Mouse (Mus musculus) v-Abl transformed pro-B cells (cell line): ENCODE results near the gene Cyp46a1.

ENCODE experiments used
- in situ Hi-C, 2 experiments: fragments of 400-800 bp; cut with MboI; formaldehyde crosslinking; loops; one replicate each; pipeline ENCODE4 v1.15.1; 2025; ENCODE audit not compliant: unreplicated experiment in 2 of 2

Cyp46a1 gene

DNA sequence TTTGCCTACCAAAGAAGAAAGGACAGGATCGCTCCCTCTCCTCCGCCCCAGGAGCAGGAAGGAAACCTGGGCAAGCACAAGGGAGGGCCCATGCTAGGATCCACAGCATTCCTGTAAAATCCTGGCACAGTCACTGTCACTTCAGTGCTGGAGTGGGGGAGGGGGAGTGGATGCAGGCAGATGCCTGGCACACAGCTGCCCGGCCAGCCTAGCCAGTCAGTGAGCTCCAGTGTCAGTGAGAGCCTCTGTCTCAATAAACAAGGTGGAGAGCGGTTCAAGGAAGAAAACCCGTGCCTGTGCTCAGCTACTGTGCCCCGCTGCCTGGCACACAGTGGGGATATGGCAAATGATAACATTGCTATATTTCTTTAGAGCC is 61.1 kb downstream of the Cyp46a1 start:
- in situ Hi-C loops = no loop called here

DNA sequence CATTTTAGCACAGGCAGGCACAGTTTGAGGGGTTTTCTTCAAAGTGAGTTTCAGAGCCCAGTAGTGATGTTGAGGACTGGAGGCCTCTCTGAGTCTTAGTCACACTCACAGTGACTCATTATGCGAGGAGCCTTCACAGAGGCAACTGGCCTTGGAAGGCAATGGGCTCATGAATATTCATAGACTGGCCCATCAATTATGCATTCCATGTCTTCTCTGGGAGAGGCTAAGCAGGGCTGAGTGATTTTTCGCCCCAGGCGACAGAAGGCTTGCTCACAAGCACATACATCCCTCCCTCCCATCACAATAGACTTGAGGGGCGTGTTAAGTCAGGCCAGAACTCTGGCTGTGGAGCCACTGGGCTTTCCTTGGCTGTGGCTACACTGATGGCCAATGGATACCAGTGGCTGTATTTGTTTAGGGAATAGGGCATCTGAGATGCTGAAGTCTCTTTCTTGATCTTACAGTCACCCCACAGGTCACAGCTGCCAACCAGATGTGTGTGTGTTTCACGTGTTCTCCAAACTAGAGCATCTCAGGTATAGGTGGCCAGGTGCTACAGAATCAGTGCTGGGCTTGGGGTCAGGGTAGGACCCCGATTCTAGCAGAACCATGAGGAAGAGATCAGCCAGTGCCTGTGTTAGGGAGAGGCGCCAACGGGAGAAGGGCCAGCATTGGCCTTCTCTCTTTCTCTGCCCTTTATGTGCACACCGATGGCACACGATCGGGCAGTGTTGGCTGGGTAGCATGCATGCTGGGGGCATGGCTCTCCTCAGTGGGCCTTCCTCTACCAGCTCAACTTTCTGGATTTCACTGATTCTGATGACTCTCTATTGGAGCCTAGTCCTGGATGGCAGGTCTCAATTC is 62.1 kb downstream of the Cyp46a1 start:
- in situ Hi-C loops = no loop called here

DNA sequence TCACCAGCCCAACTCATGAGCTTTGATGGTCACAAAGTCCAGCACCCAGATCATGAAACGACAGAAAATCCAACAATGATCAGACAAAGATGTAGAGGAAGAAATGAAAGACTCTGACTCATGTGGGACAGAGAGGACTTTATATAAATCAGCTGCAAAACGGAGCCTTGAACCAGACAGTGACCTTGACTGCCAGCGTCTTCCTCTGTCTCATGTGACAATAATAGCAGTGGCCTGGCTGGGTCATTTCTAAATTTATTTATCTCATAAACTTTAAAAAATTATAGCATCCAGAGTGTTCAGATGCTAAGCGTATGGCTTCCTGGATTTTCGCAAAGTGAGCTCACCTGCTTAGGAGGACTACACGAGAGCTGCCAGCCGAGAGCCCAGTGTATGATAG is 64.5 kb downstream of the Cyp46a1 start:
- in situ Hi-C loops = no loop called here

DNA sequence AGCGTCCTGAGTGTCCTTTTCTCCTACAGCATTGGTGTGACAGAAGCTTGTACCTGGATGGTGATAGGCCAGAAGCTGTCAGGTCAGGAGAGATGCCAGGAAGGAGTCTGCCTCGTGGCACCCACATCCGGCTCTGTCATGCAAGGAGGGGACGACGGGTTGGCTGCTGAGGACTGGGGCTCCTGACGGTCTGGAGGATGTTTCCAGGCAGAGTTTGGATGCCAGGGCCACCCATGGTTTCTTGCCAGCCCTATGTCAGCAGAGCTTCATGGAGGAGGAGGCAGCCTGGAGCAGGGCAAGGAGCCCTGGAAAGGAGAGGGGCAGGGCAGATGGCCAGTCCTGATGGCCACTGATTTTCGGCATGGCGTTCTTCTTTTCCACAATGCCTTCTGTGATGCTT is 65.0 kb downstream of the Cyp46a1 start:
- in situ Hi-C loops = no loop called here

DNA sequence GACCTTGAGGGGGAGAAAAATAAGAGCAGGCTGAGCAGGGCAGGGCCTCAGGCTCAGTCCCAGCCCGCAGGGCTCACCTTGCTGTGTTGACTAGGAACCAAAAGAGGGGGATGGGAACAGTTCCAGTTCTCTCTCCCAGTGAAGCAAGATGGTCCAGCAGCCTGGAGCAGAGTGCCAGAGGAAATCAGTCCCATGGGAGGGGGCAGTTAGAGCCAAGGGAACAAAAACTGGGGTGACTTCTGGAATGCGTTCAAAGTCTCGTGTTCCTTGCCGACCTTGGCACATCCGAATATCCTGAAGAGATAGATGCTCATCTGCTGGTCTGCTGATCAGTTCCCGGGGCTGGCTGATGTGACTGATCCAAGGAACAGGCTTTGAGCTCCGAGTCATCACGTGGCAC is 66.8 kb downstream of the Cyp46a1 start:
- in situ Hi-C loops = no loop called here

DNA sequence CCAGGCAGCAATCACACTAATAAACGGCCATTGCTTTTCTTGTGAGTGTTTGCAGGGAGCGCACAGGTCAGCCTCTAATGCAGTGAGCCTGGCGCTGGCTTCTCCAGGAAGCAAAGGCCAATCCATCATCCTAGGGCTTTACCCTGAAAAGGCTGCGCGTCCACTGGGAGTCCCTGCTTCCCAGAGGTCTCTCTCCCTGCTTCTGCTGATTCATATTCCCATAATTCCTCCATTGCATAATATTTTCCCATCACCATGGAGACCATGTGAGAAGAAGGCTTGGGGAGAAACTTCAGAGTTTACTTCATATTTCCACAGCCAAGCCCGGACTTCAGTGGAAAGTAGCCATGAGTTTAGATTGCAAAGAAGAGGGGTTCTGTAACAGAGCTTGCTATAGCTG is 69.8 kb downstream of the Cyp46a1 start:
- in situ Hi-C loops = no loop called here

DNA sequence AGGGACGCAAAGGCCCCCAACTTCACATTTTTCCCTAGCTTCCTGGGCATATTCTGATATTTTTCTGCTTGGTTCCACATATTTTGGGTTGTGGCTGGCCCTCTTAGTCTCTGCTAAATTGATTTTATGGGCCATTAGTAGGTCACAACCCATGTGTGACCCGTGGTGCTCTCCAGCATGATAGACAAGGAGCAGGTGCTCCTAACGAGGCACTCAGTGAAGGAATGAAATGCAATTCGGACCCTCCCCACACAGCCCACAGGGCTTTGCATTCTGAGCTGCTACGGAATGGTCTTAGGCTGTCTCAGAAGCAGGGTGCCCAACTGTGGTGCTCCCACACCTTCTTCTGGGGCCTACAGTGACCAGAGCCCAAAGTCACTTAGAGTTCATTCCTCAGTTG is 74.9 kb downstream of the Cyp46a1 start:
- in situ Hi-C loops = no loop called here

DNA sequence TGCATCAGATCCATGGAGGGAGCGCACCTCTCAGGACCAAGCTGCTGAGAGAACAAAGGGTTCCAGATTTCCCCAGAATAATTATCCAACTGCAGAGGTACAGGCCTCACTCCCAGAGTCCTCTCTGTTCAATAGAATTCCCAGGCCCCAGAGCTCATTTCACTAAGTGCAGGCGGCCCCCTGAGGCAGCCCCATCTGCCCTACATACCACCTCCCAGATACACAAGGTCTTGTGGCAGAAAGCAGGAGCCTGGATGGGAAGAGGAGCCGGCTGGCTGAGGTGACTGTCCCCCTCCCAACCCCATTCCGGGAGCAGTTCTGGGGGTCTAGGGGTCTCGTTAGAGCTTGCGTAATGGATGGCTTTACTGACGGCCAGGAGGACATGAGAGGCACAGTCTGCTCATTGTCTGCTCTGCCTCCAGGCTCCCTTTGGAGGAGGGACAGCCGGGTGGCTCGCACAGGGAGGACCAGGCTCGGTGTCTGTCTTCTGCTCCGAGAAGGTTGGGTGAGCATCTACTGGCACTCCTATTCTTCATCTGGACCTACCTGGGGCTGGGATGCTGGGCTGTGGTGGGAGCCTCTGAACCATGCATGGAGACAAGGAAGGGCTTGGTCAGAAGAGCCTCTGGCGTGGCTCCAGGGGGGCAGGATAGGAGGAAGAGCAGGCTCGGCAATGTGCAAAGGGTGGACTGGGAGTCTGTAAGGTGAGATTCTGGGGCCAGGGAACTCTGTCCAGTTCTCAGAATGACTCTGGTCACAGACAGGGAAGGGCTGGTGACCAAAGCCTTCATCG is 76.4 kb downstream of the Cyp46a1 start:
- in situ Hi-C loops = no loop called here
